Mouse (Mus musculus): Measurements from ENCODE around the gene Lpar1. TPM values are rescaled to one million over a fixed set of nuclear protein-coding genes. Genes with fewer than 3 reads are reported as not detected.

Lpar1 gene
- total and polyA plus RNA-seq, 3 experiments: 0.22 TPM; not detected in 2

DNA sequence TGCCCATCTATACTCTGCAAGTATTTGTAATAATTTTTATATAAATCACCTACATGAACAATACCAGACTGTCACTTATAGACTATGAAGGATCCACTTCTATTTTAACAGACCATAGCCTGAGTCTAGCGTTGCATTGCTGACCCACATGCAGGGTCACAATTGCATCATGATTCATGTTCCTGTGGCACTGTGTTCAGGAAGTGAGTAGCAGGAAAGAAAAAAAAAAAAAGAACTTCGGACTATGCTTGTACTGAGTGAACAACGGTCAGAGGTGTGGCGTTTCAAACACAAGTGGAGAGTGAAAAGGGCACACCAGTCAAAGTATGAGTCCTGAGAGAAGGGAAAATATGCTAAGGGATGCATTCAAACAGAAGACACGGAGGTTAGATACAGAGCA lies 90.7 kb downstream of the Lpar1 start:
- no peak overlapping the region for H3K4me3 ChIP-seq (ENCODE audit: low read depth, low read length)
- DNase-seq (ENCODE audit: low spot score) (no peak), ATAC-seq (ENCODE audit: extremely low read depth, insufficient number of reproducible peaks, low FRiP score, poor library complexity, severe bottlenecking) (no peak)
- H3K4me1 ChIP-seq (ENCODE audit: insufficient read depth, low read depth, low read length): no peaks in the 10 kb centered on the region
- no peaks in the 10 kb centered on the region for H3K36me3 ChIP-seq (replicated peaks)
- H3K27me3 ChIP-seq (ENCODE audit: insufficient read depth, low read length): no peaks in the 10 kb centered on the region
- TF ChIP-seq TAL1 (conservative IDR thresholded peaks at IDR 0.05; ENCODE audit: low read depth, low read length) (no peak), GATA1 (IDR thresholded peaks at IDR 0.05; ENCODE audit: borderline replicate concordance, low read length) (no peak), POLR2AphosphoS5 (IDR thresholded peaks at IDR 0.05; ENCODE audit: insufficient replicate concordance, low read depth, low read length) (no peak)
- H3K9me3 ChIP-seq (replicated peaks): peaks cover 31% of the 10 kb centered on the region

DNA sequence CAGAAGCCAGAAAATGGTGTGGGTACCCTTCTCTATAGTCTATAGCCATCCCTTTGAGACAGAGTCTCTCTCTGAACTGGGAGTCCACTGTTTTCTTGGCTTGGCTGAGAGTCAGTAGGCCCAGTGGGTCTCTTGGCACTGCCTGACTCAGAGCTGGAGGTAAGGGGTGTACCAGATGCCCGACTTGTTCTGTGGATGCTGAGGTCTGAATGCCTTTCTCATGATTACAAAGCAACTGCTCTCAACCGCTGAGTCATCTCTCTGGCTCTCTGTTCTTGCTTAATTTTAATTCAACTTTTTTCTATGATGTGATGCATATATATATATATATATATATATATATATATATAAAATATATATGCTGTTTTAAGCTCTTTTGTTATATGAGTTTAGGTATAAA lies 91.1 kb downstream of the Lpar1 start:
- DNase-seq (ENCODE audit: low spot score) (no peak), ATAC-seq (ENCODE audit: extremely low read depth, insufficient number of reproducible peaks, low FRiP score, poor library complexity, severe bottlenecking) (no peak)
- no peak overlapping the region for H3K4me3 ChIP-seq (ENCODE audit: low read depth, low read length)
- H3K27me3 ChIP-seq (ENCODE audit: insufficient read depth, low read length): no peaks in the 10 kb centered on the region
- no peaks in the 10 kb centered on the region for H3K36me3 ChIP-seq (replicated peaks)
- TF ChIP-seq POLR2AphosphoS5 (IDR thresholded peaks at IDR 0.05; ENCODE audit: insufficient replicate concordance, low read depth, low read length) (no peak), TAL1 (conservative IDR thresholded peaks at IDR 0.05; ENCODE audit: low read depth, low read length) (no peak), GATA1 (IDR thresholded peaks at IDR 0.05; ENCODE audit: borderline replicate concordance, low read length) (no peak), CTCF (IDR thresholded peaks at IDR 0.05; ENCODE audit: low read depth, low read length) (no peak), GATA2 (IDR thresholded peaks at IDR 0.05; ENCODE audit: borderline replicate concordance, low read depth, low read length) (no peak)
- H3K9me3 ChIP-seq (replicated peaks): peaks cover 32% of the 10 kb centered on the region
- H3K4me1 ChIP-seq (ENCODE audit: insufficient read depth, low read depth, low read length): no peaks in the 10 kb centered on the region

DNA sequence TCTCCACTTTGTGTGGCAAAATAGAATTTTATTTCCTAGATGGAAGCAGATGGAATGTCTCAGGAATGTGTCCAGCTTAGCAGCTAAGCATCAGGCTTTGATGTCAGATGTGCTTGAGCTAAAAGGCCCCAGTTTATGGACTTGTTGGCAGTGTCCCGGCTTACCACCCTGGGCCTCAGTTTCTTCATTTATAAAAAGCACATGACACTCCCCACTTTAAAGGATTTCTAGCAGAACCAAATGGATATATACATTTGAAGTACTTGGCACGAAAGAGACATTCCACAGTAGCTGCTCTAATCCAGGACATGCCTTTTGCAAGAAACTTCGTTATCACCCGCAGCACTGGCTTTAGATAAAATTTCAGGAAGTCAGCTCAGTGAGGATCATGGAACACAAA lies 100.4 kb downstream of the Lpar1 start:
- no peaks in the 10 kb centered on the region for H3K27me3 ChIP-seq (ENCODE audit: insufficient read depth, low read length)
- H3K36me3 ChIP-seq (replicated peaks): no peaks in the 10 kb centered on the region
- H3K4me1 ChIP-seq (ENCODE audit: insufficient read depth, low read depth, low read length): no peaks in the 10 kb centered on the region
- DNase-seq (ENCODE audit: low spot score) (no peak), ATAC-seq (ENCODE audit: extremely low read depth, insufficient number of reproducible peaks, low FRiP score, poor library complexity, severe bottlenecking) (no peak)
- no peak overlapping the region for H3K4me3 ChIP-seq (ENCODE audit: low read depth, low read length)
- TF ChIP-seq GATA1 (IDR thresholded peaks at IDR 0.05; ENCODE audit: borderline replicate concordance, low read length): no peak
- H3K9me3 ChIP-seq (replicated peaks): peaks cover 23% of the 10 kb centered on the region

DNA sequence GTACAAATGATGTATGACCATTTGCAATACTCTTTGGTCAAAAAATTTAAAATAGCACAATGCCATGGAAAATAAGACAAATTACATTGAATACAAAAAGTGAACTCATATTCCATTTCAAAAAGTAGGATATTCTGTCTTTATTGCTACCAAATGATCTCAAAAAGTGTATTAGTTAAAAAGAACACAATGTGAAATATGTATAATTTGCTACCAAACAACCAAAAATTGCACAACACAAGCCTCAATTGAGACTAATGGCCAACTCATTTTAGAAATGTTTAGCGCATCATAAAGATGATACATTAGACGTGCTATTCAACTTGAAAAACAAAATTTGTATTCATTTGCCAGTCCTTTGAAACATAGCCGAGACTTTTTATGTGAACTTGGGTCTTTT lies 104.9 kb downstream of the Lpar1 start:
- H3K9me3 ChIP-seq (replicated peaks): peaks cover 28% of the 10 kb centered on the region
- no peaks in the 10 kb centered on the region for H3K36me3 ChIP-seq (replicated peaks)
- H3K27me3 ChIP-seq (ENCODE audit: insufficient read depth, low read length): no peaks in the 10 kb centered on the region
- H3K4me1 ChIP-seq (ENCODE audit: insufficient read depth, low read depth, low read length): no peaks in the 10 kb centered on the region
- no peak for DNase-seq (ENCODE audit: low spot score)
- no peak overlapping the region for H3K4me3 ChIP-seq (ENCODE audit: low read depth, low read length)
- no peak for ATAC-seq (ENCODE audit: extremely low read depth, insufficient number of reproducible peaks, low FRiP score, poor library complexity, severe bottlenecking)
- no peak for TF ChIP-seq POLR2AphosphoS5 (IDR thresholded peaks at IDR 0.05; ENCODE audit: insufficient replicate concordance, low read depth, low read length)
- TF ChIP-seq CTCF (IDR thresholded peaks at IDR 0.05; ENCODE audit: low read depth, low read length): no peak
- no peak for TF ChIP-seq TAL1 (conservative IDR thresholded peaks at IDR 0.05; ENCODE audit: low read depth, low read length)
- TF ChIP-seq GATA2 (IDR thresholded peaks at IDR 0.05; ENCODE audit: borderline replicate concordance, low read depth, low read length): no peak
- TF ChIP-seq GATA1 (IDR thresholded peaks at IDR 0.05; ENCODE audit: borderline replicate concordance, low read length): no peak

DNA sequence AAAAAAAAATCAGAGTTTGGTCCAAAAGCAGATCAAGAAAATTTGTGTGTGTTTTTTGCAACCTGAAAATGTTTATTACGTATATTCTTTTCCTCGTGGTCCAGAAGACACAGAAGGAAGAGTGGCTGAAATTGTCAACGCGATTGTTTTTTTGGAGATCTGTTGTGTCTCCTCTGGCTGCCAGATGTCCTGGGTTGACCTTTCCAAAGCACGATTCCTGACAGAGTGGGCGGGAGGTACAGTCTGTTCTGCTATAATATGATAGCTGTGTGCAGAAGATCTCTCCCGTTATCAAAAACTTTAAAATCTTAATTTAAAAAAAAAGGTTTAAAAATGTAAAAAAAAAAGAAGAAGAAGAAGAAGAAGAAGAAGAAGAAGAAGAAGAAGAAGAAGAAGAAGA lies 105.9 kb downstream of the Lpar1 start:
- TF ChIP-seq POLR2AphosphoS5 (IDR thresholded peaks at IDR 0.05; ENCODE audit: insufficient replicate concordance, low read depth, low read length) (no peak), GATA1 (IDR thresholded peaks at IDR 0.05; ENCODE audit: borderline replicate concordance, low read length) (no peak), CTCF (IDR thresholded peaks at IDR 0.05; ENCODE audit: low read depth, low read length) (no peak), GATA2 (IDR thresholded peaks at IDR 0.05; ENCODE audit: borderline replicate concordance, low read depth, low read length) (no peak), TAL1 (conservative IDR thresholded peaks at IDR 0.05; ENCODE audit: low read depth, low read length) (no peak)
- Histone ChIP-seq H3K4me3 (ENCODE audit: low read depth, low read length) (no peak overlapping the region), H3K4me1 (ENCODE audit: insufficient read depth, low read depth, low read length) (no peaks in the 10 kb centered on the region), H3K27me3 (ENCODE audit: insufficient read depth, low read length) (no peaks in the 10 kb centered on the region), H3K36me3 (replicated peaks) (no peaks in the 10 kb centered on the region), H3K9me3 (replicated peaks) (peaks cover 31% of the 10 kb centered on the region)
- DNase-seq (ENCODE audit: low spot score) (no peak), ATAC-seq (ENCODE audit: extremely low read depth, insufficient number of reproducible peaks, low FRiP score, poor library complexity, severe bottlenecking) (no peak)

DNA sequence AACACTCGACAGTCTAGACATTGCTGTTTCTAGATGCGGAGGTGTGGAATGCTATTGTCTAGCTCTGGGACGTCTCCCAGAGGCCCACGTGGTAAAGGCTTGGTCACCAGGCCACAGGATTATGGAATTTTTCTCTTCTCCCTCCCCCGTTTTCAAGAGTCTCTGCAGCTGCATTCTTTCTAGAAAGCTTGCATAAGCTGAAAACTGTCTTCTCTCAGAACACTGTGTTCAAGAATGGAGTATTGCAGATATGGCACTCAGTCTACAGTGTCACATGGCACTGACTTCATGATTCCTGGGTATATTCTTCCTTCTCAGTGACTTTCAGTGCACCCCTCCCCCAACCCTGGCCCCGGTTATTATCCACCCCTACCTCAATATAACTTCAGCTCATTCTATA lies 107.9 kb downstream of the Lpar1 start:
- Histone ChIP-seq H3K9me3 (replicated peaks) (peaks cover 43% of the 10 kb centered on the region), H3K36me3 (replicated peaks) (no peaks in the 10 kb centered on the region), H3K4me1 (ENCODE audit: insufficient read depth, low read depth, low read length) (no peaks in the 10 kb centered on the region), H3K4me3 (ENCODE audit: low read depth, low read length) (no peak overlapping the region), H3K27me3 (ENCODE audit: insufficient read depth, low read length) (no peaks in the 10 kb centered on the region)
- no peak for TF ChIP-seq GATA1 (IDR thresholded peaks at IDR 0.05; ENCODE audit: borderline replicate concordance, low read length)
- ATAC-seq (ENCODE audit: extremely low read depth, insufficient number of reproducible peaks, low FRiP score, poor library complexity, severe bottlenecking) (no peak), DNase-seq (ENCODE audit: low spot score) (no peak)

DNA sequence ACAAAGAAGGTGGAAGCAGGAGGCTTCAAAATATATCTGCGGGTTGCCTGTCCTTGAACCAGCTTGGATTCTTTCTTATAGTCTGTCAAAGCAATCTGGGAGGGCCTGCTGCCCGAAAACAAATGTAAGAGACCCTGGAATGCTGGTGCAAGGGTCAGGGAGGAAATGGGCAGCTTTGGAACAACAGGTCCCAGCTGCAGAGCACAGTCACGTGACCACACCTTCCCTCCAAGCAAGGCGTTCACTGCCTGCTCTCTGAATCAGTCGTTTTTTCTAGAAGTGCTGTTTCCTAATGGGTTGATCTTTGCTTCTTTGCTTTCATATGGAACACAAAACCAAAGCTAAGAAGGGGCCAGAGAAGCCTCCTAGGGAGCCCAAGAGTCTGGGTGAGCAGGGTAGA lies 111.4 kb downstream of the Lpar1 start:
- TF ChIP-seq GATA1 (IDR thresholded peaks at IDR 0.05; ENCODE audit: borderline replicate concordance, low read length) (no peak), GATA2 (IDR thresholded peaks at IDR 0.05; ENCODE audit: borderline replicate concordance, low read depth, low read length) (no peak), TAL1 (conservative IDR thresholded peaks at IDR 0.05; ENCODE audit: low read depth, low read length) (no peak), CTCF (IDR thresholded peaks at IDR 0.05; ENCODE audit: low read depth, low read length) (no peak), POLR2AphosphoS5 (IDR thresholded peaks at IDR 0.05; ENCODE audit: insufficient replicate concordance, low read depth, low read length) (no peak)
- Histone ChIP-seq H3K4me3 (ENCODE audit: low read depth, low read length) (no peak overlapping the region), H3K27me3 (ENCODE audit: insufficient read depth, low read length) (no peaks in the 10 kb centered on the region), H3K36me3 (replicated peaks) (no peaks in the 10 kb centered on the region), H3K9me3 (replicated peaks) (peaks cover 44% of the 10 kb centered on the region), H3K4me1 (ENCODE audit: insufficient read depth, low read depth, low read length) (no peaks in the 10 kb centered on the region)
- no peak for DNase-seq (ENCODE audit: low spot score)
- no peak for ATAC-seq (ENCODE audit: extremely low read depth, insufficient number of reproducible peaks, low FRiP score, poor library complexity, severe bottlenecking)

Data from G1E (cell line).